ENCODE assay signal across 15 mouse cellular contexts in genomic region chr1:106352801-106353511, GRCm38 (mm10).
DNase-seq lines count a peak whose midpoint lies in the region; ATAC-seq lines count a peak whose summit lies in the region.
"Had no signal": no experiment of that assay in that cellular context is flagged by ENCODE, and none has a peak within 500 bp of the region (broad histone marks: within the 10 kb centered on the region; RNA-seq: fewer than 3 reads in every experiment).

No protein-coding gene starts in this region.

- no peak overlapping the region for H3K27ac ChIP-seq in heart, embryonic 10.5 days
- H3K27ac ChIP-seq in hindbrain, embryonic 13.5 days: no peak overlapping the region
- H3K27ac ChIP-seq: forebrain, embryonic 13.5 days; kidney, embryonic 15.5 days; liver, embryonic 13.5 days had no signal

- no peak overlapping the region for H3K9ac ChIP-seq in hindbrain, embryonic 13.5 days
- H3K9ac ChIP-seq: forebrain, embryonic 13.5 days; kidney, embryonic 15.5 days; liver, embryonic 13.5 days had no signal

- H3K27me3 ChIP-seq in heart, embryonic 10.5 days (ENCODE audit: insufficient read depth, poor library complexity, severe bottlenecking): no peaks in the 10 kb centered on the region
- H3K27me3 ChIP-seq in hindbrain, embryonic 13.5 days: no peaks in the 10 kb centered on the region
- H3K27me3 ChIP-seq: forebrain, embryonic 13.5 days; kidney, embryonic 15.5 days; liver, embryonic 13.5 days had no signal

- H3K4me3 ChIP-seq in heart, embryonic 10.5 days: no peak overlapping the region
- H3K4me3 ChIP-seq in hindbrain, embryonic 13.5 days: no peak overlapping the region
- H3K4me3 ChIP-seq: forebrain, embryonic 13.5 days; kidney, embryonic 15.5 days; liver, embryonic 13.5 days had no signal

- 74% methylated on average over 2 of the region's 2 CpGs for WGBS in heart, embryonic 10.5 days
- 90% methylated on average over 2 of the region's 2 CpGs for WGBS in hindbrain, embryonic 13.5 days

- no peaks in the 10 kb centered on the region for H3K9me3 ChIP-seq in heart, embryonic 10.5 days
- no peaks in the 10 kb centered on the region for H3K9me3 ChIP-seq in hindbrain, embryonic 13.5 days
- H3K9me3 ChIP-seq: forebrain, embryonic 13.5 days; kidney, embryonic 15.5 days; liver, embryonic 13.5 days had no signal

- peaks cover 8% of the 10 kb centered on the region for H3K36me3 ChIP-seq in heart, embryonic 10.5 days
- peaks cover 12% of the 10 kb centered on the region for H3K36me3 ChIP-seq in hindbrain, embryonic 13.5 days
- H3K36me3 ChIP-seq: liver, embryonic 13.5 days had no signal

- no peaks in the 10 kb centered on the region for H3K4me1 ChIP-seq in heart, embryonic 10.5 days
- H3K4me1 ChIP-seq in hindbrain, embryonic 13.5 days (replicated peaks): no peaks in the 10 kb centered on the region
- H3K4me1 ChIP-seq: forebrain, embryonic 13.5 days; kidney, embryonic 15.5 days; liver, embryonic 13.5 days had no signal

- H3K4me2 ChIP-seq in hindbrain, embryonic 13.5 days: no peak overlapping the region
- H3K4me2 ChIP-seq: forebrain, embryonic 13.5 days; kidney, embryonic 15.5 days; liver, embryonic 13.5 days had no signal

- peak; percentile 70 for ATAC-seq in cerebellum, adult (ENCODE audit: insufficient number of reproducible peaks, low FRiP score, low TSS enrichment)
- ATAC-seq in hindbrain, embryonic 13.5 days (ENCODE audit: low FRiP score): no peak
- ATAC-seq: forebrain, embryonic 13.5 days had no signal

- DNase-seq in cerebellum, adult 11 months: no peak
- DNase-seq in left cerebral cortex, adult 18-20 months (ENCODE audit: low spot score in 2 of 2): peak; percentile 26 to 29
- no peak for DNase-seq in left cerebral cortex, adult 11 months (ENCODE audit: low spot score)
- DNase-seq in brain, adult 2 months (ENCODE audit: low read depth, low spot score): peak; percentile 87
- peak; percentile 55 for DNase-seq in induced T-regulatory cell, adult 2 months (ENCODE audit: low read depth)
- no peak for DNase-seq in heart, embryonic 10.5 days (ENCODE audit: low spot score)
- DNase-seq: gastrocnemius, postnatal 36 days; liver, embryonic 13.5 days; lung, postnatal 14 days; midbrain, embryonic 14.5 days; thymus, adult 18-20 months had no signal

Comparison
In these comparisons a context has a peak if more than half of its experiments do, and no peak if none do; other contexts are left out.
1. DNase-seq: peak in left cerebral cortex, adult 18-20 months (2 of 2), brain, adult 2 months (single experiment) and induced T-regulatory cell, adult 2 months (single experiment); none in cerebellum, adult 11 months (single experiment), left cerebral cortex, adult 11 months (single experiment) and heart, embryonic 10.5 days (single experiment).